Mouse (Mus musculus): Measurements from ENCODE around the gene Gpr132.

GRCm38 (mm10) chr12:112894303-112894884 is 26.4 kb upstream of the Gpr132 start:
- TF ChIP-seq CTCF (conservative IDR thresholded peaks at IDR 0.05; ENCODE audit: insufficient read depth, insufficient read length, low read depth, low read length) (no peak), POLR2A (IDR thresholded peaks at IDR 0.05; ENCODE audit: low read depth, low read length) (no peak)

Data from kidney, adult 2 months (tissue).